Mouse (Mus musculus) myocyte (in vitro differentiated cells): Measurements from ENCODE around the gene Lrrk1.

Experiments
- POLR2A ChIP-seq: IDR thresholded peaks from one replicate; pipeline ENCODE4 v1.6.1; 2011; ENCODE audit warnings: low read depth, mild to moderate bottlenecking, control low read depth, moderate library complexity; ENCODE audit not compliant: insufficient read length
- USF1 ChIP-seq: IDR thresholded peaks from one replicate; pipeline ENCODE4 v1.6.1; 2011; ENCODE audit warnings: low read depth, mild to moderate bottlenecking, control low read depth, moderate library complexity

GRCm38 (mm10) chr7:66249426-66249825 is 138.7 kb downstream of the Lrrk1 start:
- TF ChIP-seq USF1 (no peak), POLR2A (no peak)
